Mouse (Mus musculus): ENCODE results near the gene Rer1. TPM values are rescaled to one million over a fixed set of nuclear protein-coding genes. Genes with fewer than 3 reads are reported as not detected.

The Rer1 gene
- polyA plus RNA-seq, 1 experiment from 2014 or later = 157 TPM

DNA sequence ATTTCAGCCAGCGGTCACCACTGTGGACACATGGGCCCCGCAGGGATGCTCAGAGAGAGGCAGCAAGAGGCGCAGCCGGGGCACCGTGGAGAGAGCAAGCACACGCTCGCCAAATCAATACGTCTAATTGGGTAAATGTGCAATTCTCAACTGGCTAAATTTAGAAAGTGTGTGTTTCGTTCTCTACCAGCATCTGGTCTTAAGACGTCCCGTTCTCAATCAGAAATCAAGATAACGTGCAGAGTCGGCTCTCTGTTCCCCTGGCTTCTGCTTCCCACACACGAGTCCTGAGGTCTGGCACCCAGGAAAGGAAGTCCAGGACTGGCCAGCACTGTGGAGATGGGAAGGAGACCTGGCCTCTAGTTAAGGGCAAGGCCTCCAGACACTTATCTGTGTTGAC, 39.5 kb downstream of the Rer1 start:
- no peak overlapping the region for H3K4me3 ChIP-seq (replicated peaks)
- H3K9me3 ChIP-seq (replicated peaks) = no peaks in the 10 kb centered on the region
- ATAC-seq (ENCODE audit: insufficient number of reproducible peaks, low FRiP score, low TSS enrichment, low read depth) = no peak
- no peak overlapping the region for H3K27ac ChIP-seq (replicated peaks)
- no peak overlapping the region for H3K9ac ChIP-seq
- H3K4me1 ChIP-seq = peaks cover 10% of the 10 kb centered on the region
- no peaks in the 10 kb centered on the region for H3K36me3 ChIP-seq
- no peak overlapping the region for H3K4me2 ChIP-seq (replicated peaks)
- WGBS = 66% methylated on average over 14 of the region's 14 CpGs
- peaks cover 47% of the 10 kb centered on the region for H3K27me3 ChIP-seq

GRCm38 (mm10) chr4:155043289-155043625, 42.9 kb downstream of the Rer1 start:
- Histone ChIP-seq H3K9me3 (replicated peaks) (no peaks in the 10 kb centered on the region), H3K27me3 (peaks cover 61% of the 10 kb centered on the region), H3K27ac (replicated peaks) (no peak overlapping the region), H3K9ac (no peak overlapping the region), H3K4me3 (replicated peaks) (peak overlapping the region; percentile 40), H3K36me3 (no peaks in the 10 kb centered on the region), H3K4me1 (peaks cover 10% of the 10 kb centered on the region), H3K4me2 (replicated peaks) (peak overlapping the region; percentile 83)
- 2% methylated on average over 25 of the region's 25 CpGs for WGBS
- no peak for ATAC-seq (ENCODE audit: insufficient number of reproducible peaks, low FRiP score, low TSS enrichment, low read depth)

DNA sequence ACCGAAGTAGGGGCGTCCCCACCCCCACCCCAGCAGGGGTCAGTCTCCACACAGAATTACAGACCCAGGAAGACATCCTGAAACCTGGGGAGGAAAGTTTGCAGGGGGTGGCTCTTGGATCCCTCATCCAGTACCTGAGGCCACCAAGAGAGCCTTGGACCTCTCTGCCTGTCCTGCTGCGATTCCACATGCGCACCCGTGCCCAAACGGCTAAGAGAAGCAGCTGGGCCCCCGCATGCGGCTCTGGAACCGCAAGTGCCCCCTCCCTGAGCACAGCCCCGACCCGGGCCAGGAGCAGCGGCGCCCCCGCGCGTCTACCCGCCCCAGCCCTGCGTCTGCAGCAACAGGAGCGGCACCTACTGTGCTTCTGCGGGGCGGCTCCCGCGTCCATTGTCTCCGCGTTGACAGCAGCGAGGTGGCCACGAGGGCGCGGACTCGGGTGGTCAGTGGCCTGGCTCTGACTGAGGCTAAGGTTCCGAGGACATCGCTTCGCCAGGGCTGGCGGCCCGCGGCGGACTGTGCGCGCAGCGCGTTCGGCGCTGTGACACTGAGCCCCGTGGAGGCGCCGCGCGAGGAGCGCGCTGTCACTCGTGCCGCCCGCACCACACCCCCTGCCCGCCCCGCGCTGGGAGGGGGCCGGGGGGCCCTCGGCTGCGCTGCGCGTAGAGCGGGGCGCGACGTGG, 43.4 kb downstream of the Rer1 start:
- no peak overlapping the region for H3K9ac ChIP-seq
- H3K27me3 ChIP-seq = peaks cover 61% of the 10 kb centered on the region
- no peak for ATAC-seq (ENCODE audit: insufficient number of reproducible peaks, low FRiP score, low TSS enrichment, low read depth)

DNA sequence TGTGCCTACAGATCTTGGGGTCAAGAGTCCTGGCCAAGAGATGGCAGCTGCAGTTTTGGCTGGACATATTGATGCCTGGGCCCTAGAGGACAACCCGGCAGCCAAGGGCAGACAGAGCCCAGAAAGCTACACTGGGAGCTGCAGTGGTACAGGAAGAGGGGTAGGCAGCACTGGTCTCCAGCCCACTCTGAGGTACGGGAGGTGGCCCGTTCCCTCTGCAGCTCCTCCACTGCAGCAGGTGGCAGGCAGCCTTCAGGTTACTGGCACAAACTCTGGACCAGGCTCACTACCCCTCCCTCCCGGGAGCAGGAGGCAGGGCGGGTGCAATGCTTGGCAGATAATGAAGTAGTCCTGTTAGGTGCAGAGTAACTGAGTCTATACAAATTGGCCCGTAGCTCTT, 45.5 kb downstream of the Rer1 start:
- no peak overlapping the region for H3K4me3 ChIP-seq (replicated peaks)
- H3K9ac ChIP-seq = no peak overlapping the region
- no peaks in the 10 kb centered on the region for H3K36me3 ChIP-seq
- H3K27me3 ChIP-seq = peaks cover 53% of the 10 kb centered on the region
- no peak for ATAC-seq (ENCODE audit: insufficient number of reproducible peaks, low FRiP score, low TSS enrichment, low read depth)
- peaks cover 10% of the 10 kb centered on the region for H3K4me1 ChIP-seq
- H3K9me3 ChIP-seq (replicated peaks) = no peaks in the 10 kb centered on the region
- H3K4me2 ChIP-seq (replicated peaks) = no peak overlapping the region
- no peak overlapping the region for H3K27ac ChIP-seq (replicated peaks)
- WGBS = 52% methylated on average over 6 of the region's 6 CpGs

More for the DNA sequence above, 43.4 kb downstream of the Rer1 start:
- no peak overlapping the region for H3K27ac ChIP-seq (replicated peaks)
- 4% methylated on average over 65 of the region's 65 CpGs for WGBS
- peaks cover 10% of the 10 kb centered on the region for H3K4me1 ChIP-seq
- no peaks in the 10 kb centered on the region for H3K36me3 ChIP-seq
- peak overlapping the region; percentile 40 for H3K4me3 ChIP-seq (replicated peaks)
- H3K4me2 ChIP-seq (replicated peaks) = peak overlapping the region; percentile 83
- no peaks in the 10 kb centered on the region for H3K9me3 ChIP-seq (replicated peaks)

- no peak overlapping the region for H3K27ac ChIP-seq (replicated peaks)
- WGBS = 42% methylated on average over 9 of the region's 9 CpGs
- no peak for ATAC-seq (ENCODE audit: insufficient number of reproducible peaks, low FRiP score, low TSS enrichment, low read depth)
- no peaks in the 10 kb centered on the region for H3K36me3 ChIP-seq
- no peaks in the 10 kb centered on the region for H3K9me3 ChIP-seq (replicated peaks)
- H3K9ac ChIP-seq = no peak overlapping the region
- H3K4me1 ChIP-seq = peaks cover 10% of the 10 kb centered on the region
- H3K4me3 ChIP-seq (replicated peaks) = no peak overlapping the region
- H3K4me2 ChIP-seq (replicated peaks) = no peak overlapping the region
- peaks cover 48% of the 10 kb centered on the region for H3K27me3 ChIP-seq
These were observed 46.0 kb downstream of the Rer1 start for GRCm38 (mm10) chr4:155040197-155040596.

- H3K4me3 ChIP-seq (replicated peaks) = no peak overlapping the region
- H3K27ac ChIP-seq (replicated peaks) = no peak overlapping the region
- H3K4me1 ChIP-seq = peaks cover 7% of the 10 kb centered on the region; the same call in 1 of the 2 replicates
- H3K4me2 ChIP-seq (replicated peaks) = no peak overlapping the region
- peaks cover 14% of the 10 kb centered on the region for H3K27me3 ChIP-seq
- no peak for ATAC-seq (ENCODE audit: insufficient number of reproducible peaks, low FRiP score, low TSS enrichment, low read depth)
- H3K36me3 ChIP-seq = no peaks in the 10 kb centered on the region
- WGBS = 60% methylated on average over 13 of the region's 13 CpGs
- H3K9ac ChIP-seq = no peak overlapping the region
- no peaks in the 10 kb centered on the region for H3K9me3 ChIP-seq (replicated peaks)
These were observed 51.4 kb downstream of the Rer1 start for GRCm38 (mm10) chr4:155034787-155035186.

- no peak overlapping the region for H3K4me2 ChIP-seq (replicated peaks)
- no peak overlapping the region for H3K9ac ChIP-seq
- H3K9me3 ChIP-seq (replicated peaks) = no peaks in the 10 kb centered on the region
- WGBS = 34% methylated on average over 7 of the region's 7 CpGs
- H3K36me3 ChIP-seq = no peaks in the 10 kb centered on the region
- H3K27me3 ChIP-seq = peaks cover 14% of the 10 kb centered on the region
- no peak overlapping the region for H3K4me3 ChIP-seq (replicated peaks)
- ATAC-seq (ENCODE audit: insufficient number of reproducible peaks, low FRiP score, low TSS enrichment, low read depth) = no peak
- H3K4me1 ChIP-seq = peaks cover 7% of the 10 kb centered on the region; the same call in 1 of the 2 replicates
- no peak overlapping the region for H3K27ac ChIP-seq (replicated peaks)
These were observed 52.0 kb downstream of the Rer1 start for GRCm38 (mm10) chr4:155034202-155034601.

DNA sequence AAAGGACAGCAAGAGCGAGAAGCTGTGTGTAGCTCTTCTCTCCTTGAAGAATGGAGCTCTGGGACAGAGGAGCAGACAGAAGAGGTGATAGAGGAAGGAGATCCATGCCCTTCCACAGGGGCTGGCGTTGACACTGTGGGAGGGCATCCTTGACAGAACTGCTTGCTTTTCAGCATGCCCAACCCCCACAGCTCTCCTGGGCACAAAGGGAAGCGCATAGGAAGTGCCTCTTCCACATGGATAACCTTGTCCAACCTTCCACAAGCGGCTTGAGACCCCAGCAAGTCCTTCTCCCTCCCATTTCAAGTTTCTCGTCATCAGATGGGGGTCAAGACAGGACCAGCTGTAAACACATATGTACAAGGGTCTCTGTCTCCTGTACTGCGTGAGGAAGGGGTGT, 53.1 kb downstream of the Rer1 start:
- H3K27ac ChIP-seq (replicated peaks) = no peak overlapping the region
- no peak overlapping the region for H3K9ac ChIP-seq
- no peak overlapping the region for H3K4me3 ChIP-seq (replicated peaks)
- no peak overlapping the region for H3K4me2 ChIP-seq (replicated peaks)
- no peaks in the 10 kb centered on the region for H3K9me3 ChIP-seq (replicated peaks)
- WGBS = 35% methylated on average over 6 of the region's 6 CpGs
- ATAC-seq (ENCODE audit: insufficient number of reproducible peaks, low FRiP score, low TSS enrichment, low read depth) = no peak
- H3K4me1 ChIP-seq = peaks cover 7% of the 10 kb centered on the region; the same call in 1 of the 2 replicates
- no peaks in the 10 kb centered on the region for H3K36me3 ChIP-seq
- H3K27me3 ChIP-seq = peaks cover 14% of the 10 kb centered on the region

DNA sequence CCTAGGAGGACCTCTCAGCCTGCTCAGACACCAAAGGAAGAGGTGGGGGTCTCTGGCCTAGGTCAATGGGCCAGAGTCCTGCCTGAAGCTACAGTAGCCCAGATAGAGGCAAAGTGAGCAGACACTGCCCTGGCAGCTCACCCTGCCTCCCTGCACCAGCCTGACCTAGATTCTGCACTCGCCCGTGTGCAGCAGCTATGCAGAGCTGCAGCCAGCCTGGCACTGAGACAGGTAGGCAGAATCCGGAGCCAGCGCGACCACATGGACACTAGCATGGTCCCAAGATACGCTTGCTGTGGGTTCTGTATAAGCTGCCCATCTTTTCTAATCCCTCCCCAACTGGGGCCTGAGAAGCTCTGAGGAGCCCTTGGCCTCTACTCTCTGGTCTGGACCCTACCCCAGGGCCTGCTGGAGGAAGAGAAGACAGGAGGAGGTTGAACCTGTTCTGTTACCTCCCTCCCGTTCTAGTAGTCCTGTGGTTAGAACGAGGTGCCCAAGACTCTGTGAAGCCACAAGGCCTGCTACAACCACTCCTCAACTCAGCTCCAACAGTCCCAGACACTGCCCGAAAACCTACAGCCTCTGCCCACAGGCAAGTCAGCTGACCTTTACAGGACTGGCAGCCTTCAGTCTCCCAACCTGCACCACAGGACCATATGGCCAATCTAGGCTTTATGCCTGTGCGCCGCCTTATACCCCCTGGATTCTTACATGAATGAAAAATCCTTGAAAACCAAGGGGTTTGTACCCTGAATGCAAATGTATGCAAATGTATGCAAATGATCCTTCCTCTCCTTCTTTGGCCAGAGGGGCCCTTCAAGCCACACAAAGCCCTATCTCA, 61.8 kb downstream of the Rer1 start:
- H3K27ac ChIP-seq (replicated peaks) = no peak overlapping the region
- no peak overlapping the region for H3K4me2 ChIP-seq (replicated peaks)
- no peaks in the 10 kb centered on the region for H3K9me3 ChIP-seq (replicated peaks)
- H3K4me3 ChIP-seq (replicated peaks) = no peak overlapping the region
- 84% methylated on average over 11 of the region's 11 CpGs for WGBS
- H3K9ac ChIP-seq = no peak overlapping the region
- no peak for ATAC-seq (ENCODE audit: insufficient number of reproducible peaks, low FRiP score, low TSS enrichment, low read depth)
- peaks cover 5% of the 10 kb centered on the region for H3K4me1 ChIP-seq
- H3K36me3 ChIP-seq = no peaks in the 10 kb centered on the region
- no peaks in the 10 kb centered on the region for H3K27me3 ChIP-seq
